Mouse (Mus musculus): ENCODE measurements around the gene Kcnd3. TPM values are rescaled to one million over a fixed set of nuclear protein-coding genes. Genes with fewer than 3 reads are reported as not detected.

Gene Kcnd3
- polyA plus RNA-seq, 2 experiments = 1.0 to 2.0 TPM

DNA sequence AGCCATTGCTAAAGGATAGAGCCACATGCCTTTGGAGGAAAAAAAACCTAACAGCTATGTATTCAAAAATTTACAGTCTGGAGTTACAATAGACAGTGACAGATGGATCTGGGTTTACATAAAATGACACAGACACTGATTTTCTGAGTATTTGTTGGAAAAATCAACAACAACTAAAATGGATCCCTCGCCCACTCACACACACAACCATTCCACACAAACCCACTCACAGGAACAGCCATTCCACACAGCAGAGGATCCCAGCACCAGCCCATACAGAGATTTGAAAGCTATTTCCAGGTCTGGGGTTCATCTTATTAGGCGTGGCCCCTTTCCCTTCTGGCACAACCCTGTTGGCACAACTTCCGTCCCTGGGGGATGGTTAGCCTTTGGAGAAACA lies 156.7 kb downstream of the Kcnd3 start:
- no peaks in the 10 kb centered on the region for H3K4me1 ChIP-seq (ENCODE audit: control insufficient read depth, insufficient read depth, low read length)
- H3K4me2 ChIP-seq (replicated peaks; ENCODE audit: low read depth, low read length, severe bottlenecking) = no peak overlapping the region
- 75% methylated on average over 3 of the region's 3 CpGs for WGBS
- H3K36me3 ChIP-seq (ENCODE audit: control insufficient read depth, insufficient read depth, low read length) = no peaks in the 10 kb centered on the region
- H3K9ac ChIP-seq (ENCODE audit: low read depth, low read length, severe bottlenecking) = no peak overlapping the region
- TF ChIP-seq POLR2A (IDR thresholded peaks at IDR 0.05; ENCODE audit: borderline replicate concordance, extremely low read depth, insufficient read depth, insufficient read length) = no peak
- no peaks in the 10 kb centered on the region for H3K27me3 ChIP-seq (ENCODE audit: control insufficient read depth, insufficient read depth, low read length)
- H3K4me3 ChIP-seq (replicated peaks; ENCODE audit: low read length) = no peak overlapping the region
- DNase-seq (ENCODE audit: low spot score) (no peak), ATAC-seq (ENCODE audit: low FRiP score, low read depth) (no peak)
- H3K9me3 ChIP-seq (ENCODE audit: control insufficient read depth, low read length) = no peaks in the 10 kb centered on the region
- no peak overlapping the region for H3K27ac ChIP-seq (replicated peaks; ENCODE audit: low read depth, low read length)

DNA sequence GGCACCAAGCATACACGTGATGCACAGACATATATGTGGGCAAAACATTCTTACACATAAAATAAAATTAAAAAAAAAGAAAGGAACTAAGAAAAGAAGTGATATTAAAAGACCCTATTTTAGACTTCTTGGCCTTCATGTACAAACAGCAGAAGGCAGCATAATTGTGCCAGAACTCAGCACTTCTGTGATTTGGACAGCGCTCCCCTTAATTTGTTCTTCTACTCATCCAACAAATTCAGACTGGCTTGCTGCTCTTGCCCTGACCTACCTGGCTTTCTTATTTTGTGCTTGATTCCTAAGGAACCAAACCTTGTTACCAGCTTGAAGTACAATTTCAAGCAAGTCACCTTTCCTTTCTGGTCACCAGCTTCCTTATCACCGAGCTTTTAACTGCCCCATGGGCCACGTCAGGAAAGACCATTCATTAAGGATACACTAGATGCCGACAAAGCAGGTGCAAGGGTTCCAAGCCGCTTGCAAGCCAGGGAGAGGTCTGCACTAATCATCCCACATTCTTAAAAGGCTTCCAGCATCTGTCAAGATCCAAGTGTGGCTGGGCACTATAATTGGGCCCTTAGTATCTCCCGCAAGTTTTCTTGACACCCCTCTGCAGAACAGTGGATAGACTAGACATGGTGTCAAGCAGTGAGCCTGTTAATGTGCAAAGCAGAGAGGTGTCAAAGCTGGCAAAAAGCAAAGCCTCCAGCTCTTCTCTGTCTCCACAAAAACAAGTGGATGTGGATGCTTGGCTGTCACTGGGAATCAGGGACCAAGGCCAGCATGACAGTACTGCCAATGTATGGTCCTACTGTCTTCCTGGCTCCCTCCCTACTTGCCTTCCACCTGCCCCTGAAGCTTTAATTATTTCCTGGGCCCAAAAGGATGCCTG lies 159.6 kb downstream of the Kcnd3 start:
- H3K27me3 ChIP-seq (ENCODE audit: control insufficient read depth, insufficient read depth, low read length) = no peaks in the 10 kb centered on the region
- DNase-seq (ENCODE audit: low spot score) = peak; percentile 22
- no peak for ATAC-seq (ENCODE audit: low FRiP score, low read depth)

DNA sequence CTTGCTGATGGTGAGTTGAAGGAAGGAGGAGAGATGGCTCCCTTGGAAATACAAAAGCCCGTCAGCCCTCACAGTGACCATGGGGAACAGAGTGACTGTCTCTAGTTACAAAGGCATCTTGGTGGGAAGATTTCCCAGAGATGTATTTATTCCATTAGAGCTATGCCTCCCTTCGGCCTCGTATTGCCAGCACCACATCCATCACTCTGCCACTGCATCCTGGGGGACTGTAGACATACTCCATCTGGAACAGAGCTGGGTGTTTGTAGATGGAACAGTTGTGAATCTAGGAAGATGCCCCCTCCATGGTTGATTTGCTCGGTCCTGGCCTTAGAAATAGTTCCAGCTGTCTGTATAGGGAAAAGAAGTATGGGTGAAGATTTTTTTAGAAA lies 160.3 kb downstream of the Kcnd3 start:
- no peak for DNase-seq (ENCODE audit: low spot score)
- TF ChIP-seq POLR2A (IDR thresholded peaks at IDR 0.05; ENCODE audit: borderline replicate concordance, extremely low read depth, insufficient read depth, insufficient read length) = no peak
- Histone ChIP-seq H3K27ac (replicated peaks; ENCODE audit: low read depth, low read length) (no peak overlapping the region), H3K36me3 (ENCODE audit: control insufficient read depth, insufficient read depth, low read length) (no peaks in the 10 kb centered on the region), H3K27me3 (ENCODE audit: control insufficient read depth, insufficient read depth, low read length) (no peaks in the 10 kb centered on the region), H3K4me2 (replicated peaks; ENCODE audit: low read depth, low read length, severe bottlenecking) (no peak overlapping the region), H3K9me3 (ENCODE audit: control insufficient read depth, low read length) (no peaks in the 10 kb centered on the region), H3K4me1 (ENCODE audit: control insufficient read depth, insufficient read depth, low read length) (no peaks in the 10 kb centered on the region), H3K9ac (ENCODE audit: low read depth, low read length, severe bottlenecking) (no peak overlapping the region), H3K4me3 (replicated peaks; ENCODE audit: low read length) (no peak overlapping the region)
- no peak for ATAC-seq (ENCODE audit: low FRiP score, low read depth)
- WGBS = 67% methylated on average over 4 of the region's 4 CpGs

More for the DNA sequence above, 159.6 kb downstream of the Kcnd3 start:
- Histone ChIP-seq H3K4me1 (ENCODE audit: control insufficient read depth, insufficient read depth, low read length) (no peaks in the 10 kb centered on the region), H3K4me3 (replicated peaks; ENCODE audit: low read length) (no peak overlapping the region), H3K27ac (replicated peaks; ENCODE audit: low read depth, low read length) (no peak overlapping the region), H3K4me2 (replicated peaks; ENCODE audit: low read depth, low read length, severe bottlenecking) (no peak overlapping the region), H3K36me3 (ENCODE audit: control insufficient read depth, insufficient read depth, low read length) (no peaks in the 10 kb centered on the region), H3K9me3 (ENCODE audit: control insufficient read depth, low read length) (no peaks in the 10 kb centered on the region), H3K9ac (ENCODE audit: low read depth, low read length, severe bottlenecking) (no peak overlapping the region)
- no peak for TF ChIP-seq POLR2A (IDR thresholded peaks at IDR 0.05; ENCODE audit: borderline replicate concordance, extremely low read depth, insufficient read depth, insufficient read length)
- 81% methylated on average over 7 of the region's 7 CpGs for WGBS

DNA sequence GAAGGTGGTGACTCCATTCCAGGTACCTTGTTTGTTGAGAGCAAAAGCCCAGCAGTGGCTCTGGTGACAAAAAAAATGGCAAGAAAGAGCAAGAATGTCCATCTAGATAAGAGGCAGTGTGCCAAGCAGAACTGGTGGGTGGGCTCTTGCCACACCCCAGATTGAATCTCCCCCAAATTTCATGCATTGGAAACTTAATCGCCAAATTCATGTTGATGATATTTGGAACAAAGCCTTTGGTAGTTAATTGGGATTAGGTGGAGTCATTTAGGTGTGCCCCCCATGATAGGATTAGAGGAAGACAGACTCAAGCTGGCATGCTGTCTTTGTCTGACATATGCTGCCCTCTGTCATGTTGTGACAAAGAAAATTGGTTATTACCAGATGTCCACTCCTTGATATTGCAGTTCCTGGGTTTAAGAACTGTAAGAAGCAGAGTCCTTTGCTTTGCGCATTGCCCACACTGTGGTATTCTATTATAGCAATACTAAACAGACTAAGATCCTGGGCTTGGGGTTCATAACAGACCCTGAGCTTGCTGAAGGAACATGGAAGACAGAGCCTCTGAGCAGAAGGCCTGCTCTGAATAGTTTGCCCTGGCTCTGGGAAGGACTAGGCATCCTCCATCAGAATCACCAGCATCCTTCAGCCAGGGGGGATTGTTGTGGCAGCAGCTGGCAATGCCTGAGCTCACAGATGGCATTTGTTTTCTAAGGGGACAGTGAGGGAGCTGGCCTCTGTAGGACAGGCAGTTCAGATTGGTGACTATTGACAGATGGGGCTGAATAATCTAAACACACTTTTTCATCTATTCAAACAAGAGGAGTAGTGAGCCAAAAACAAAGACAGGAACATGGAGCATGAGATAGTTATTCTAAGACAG lies 165.0 kb downstream of the Kcnd3 start:
- no peak for TF ChIP-seq POLR2A (IDR thresholded peaks at IDR 0.05; ENCODE audit: borderline replicate concordance, extremely low read depth, insufficient read depth, insufficient read length)
- WGBS = 88% methylated on average over 2 of the region's 2 CpGs
- DNase-seq (ENCODE audit: low spot score) = no peak
- Histone ChIP-seq H3K36me3 (ENCODE audit: control insufficient read depth, insufficient read depth, low read length) (no peaks in the 10 kb centered on the region), H3K4me1 (ENCODE audit: control insufficient read depth, insufficient read depth, low read length) (no peaks in the 10 kb centered on the region), H3K27ac (replicated peaks; ENCODE audit: low read depth, low read length) (no peak overlapping the region), H3K27me3 (ENCODE audit: control insufficient read depth, insufficient read depth, low read length) (no peaks in the 10 kb centered on the region), H3K9me3 (ENCODE audit: control insufficient read depth, low read length) (no peaks in the 10 kb centered on the region), H3K9ac (ENCODE audit: low read depth, low read length, severe bottlenecking) (no peak overlapping the region), H3K4me2 (replicated peaks; ENCODE audit: low read depth, low read length, severe bottlenecking) (no peak overlapping the region), H3K4me3 (replicated peaks; ENCODE audit: low read length) (no peak overlapping the region)
- no peak for ATAC-seq (ENCODE audit: low FRiP score, low read depth)

DNA sequence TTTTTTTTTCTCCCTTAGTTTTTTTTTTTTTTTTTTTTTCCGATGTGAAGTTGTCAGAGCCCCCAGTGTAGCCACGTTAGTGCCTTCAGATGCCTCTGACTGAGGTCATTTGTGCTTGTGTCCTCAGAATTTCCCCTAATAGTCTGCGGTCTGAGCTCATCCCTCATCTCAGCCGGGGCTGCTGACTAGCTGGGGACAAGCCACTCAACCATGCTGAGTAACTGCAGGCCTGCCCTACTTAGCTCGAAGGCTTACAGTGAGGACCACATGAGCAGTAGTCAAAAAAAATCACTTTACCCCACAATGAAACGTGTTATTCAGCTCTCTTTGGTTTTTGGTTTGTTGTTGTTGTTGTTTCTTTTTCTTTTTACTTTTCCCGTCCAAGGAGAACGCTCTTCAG lies 169.0 kb downstream of the Kcnd3 start:
- ATAC-seq (ENCODE audit: low FRiP score, low read depth) = no peak

More for the DNA sequence above, 169.0 kb downstream of the Kcnd3 start:
- no peak for DNase-seq (ENCODE audit: low spot score)
- Histone ChIP-seq H3K9ac (ENCODE audit: low read depth, low read length, severe bottlenecking) (no peak overlapping the region), H3K27me3 (ENCODE audit: control insufficient read depth, insufficient read depth, low read length) (no peaks in the 10 kb centered on the region), H3K4me3 (replicated peaks; ENCODE audit: low read length) (no peak overlapping the region), H3K36me3 (ENCODE audit: control insufficient read depth, insufficient read depth, low read length) (no peaks in the 10 kb centered on the region), H3K4me2 (replicated peaks; ENCODE audit: low read depth, low read length, severe bottlenecking) (no peak overlapping the region), H3K9me3 (ENCODE audit: control insufficient read depth, low read length) (no peaks in the 10 kb centered on the region), H3K27ac (replicated peaks; ENCODE audit: low read depth, low read length) (no peak overlapping the region), H3K4me1 (ENCODE audit: control insufficient read depth, insufficient read depth, low read length) (no peaks in the 10 kb centered on the region)
- 66% methylated on average over 8 of the region's 8 CpGs for WGBS
- TF ChIP-seq POLR2A (IDR thresholded peaks at IDR 0.05; ENCODE audit: borderline replicate concordance, extremely low read depth, insufficient read depth, insufficient read length) = no peak

Measured in limb, embryonic 14.5 days (tissue).